In the genomic region with DNA sequence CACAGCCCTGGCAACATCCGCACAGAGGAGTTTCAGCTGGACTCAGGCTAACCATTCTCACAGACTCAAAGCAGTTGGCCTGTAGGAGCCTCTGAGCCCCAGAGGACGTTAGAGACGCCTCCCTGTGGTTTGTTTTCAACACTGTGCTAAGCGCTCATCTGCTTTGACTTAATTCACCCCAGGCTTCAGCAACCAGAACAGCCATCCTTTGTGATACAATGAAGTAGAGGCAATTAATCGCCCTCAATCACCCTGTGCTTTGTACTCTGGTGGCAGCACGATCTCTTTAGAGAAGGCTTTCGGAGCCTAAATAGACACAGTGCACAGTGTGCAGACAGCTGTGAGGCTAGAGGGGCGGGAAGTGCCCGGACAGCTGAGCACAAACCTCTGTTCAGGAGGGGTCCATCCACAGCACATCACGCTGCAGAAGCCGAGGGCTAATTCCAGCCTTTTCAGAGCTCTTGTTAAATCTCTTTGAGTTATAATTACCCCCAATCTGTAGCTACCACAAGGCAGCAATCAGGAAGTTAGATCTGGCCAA, we compare ENCODE assay signal across 12 mouse cellular contexts. TPM values are rescaled to one million over a fixed set of nuclear protein-coding genes. Genes with fewer than 3 reads are reported as not detected.
DNase-seq lines count a peak whose midpoint lies in the region; ATAC-seq lines count a peak whose summit lies in the region.
"Had no signal": no experiment of that assay in that cellular context is flagged by ENCODE, and none has a peak within 500 bp of the region (broad histone marks: within the 10 kb centered on the region; RNA-seq: fewer than 3 reads in every experiment).

No protein-coding gene starts in this region.

- peak; percentile 94 for ATAC-seq in forebrain, embryonic 13.5 days

- DNase-seq in left cerebral cortex, postnatal 14 days (ENCODE audit: low spot score in 2 of 2) = peak; percentile 29 to 61
- DNase-seq in left cerebral cortex, adult 11 months (ENCODE audit: low spot score) = no peak
- peak; percentile 64 for DNase-seq in midbrain, embryonic 10.5 days (ENCODE audit: low spot score)
- DNase-seq in testis, postnatal 10 days (ENCODE audit: low spot score) = no peak
- no peak for DNase-seq in cerebellum, adult 8-10 months
- no peak for DNase-seq in kidney, adult 9 months
- no peak for DNase-seq in left cerebral cortex, adult 18-20 months (ENCODE audit: low spot score in 2 of 2)
- DNase-seq: heart, adult 2 months; kidney, postnatal 25 days; lung, postnatal 36 days had no signal

- H3K4me3 ChIP-seq in forebrain, embryonic 13.5 days = no peak overlapping the region
- peak overlapping the region; percentile 20 for H3K4me3 ChIP-seq in midbrain, embryonic 10.5 days
- H3K4me3 ChIP-seq: heart, adult 2 months had no signal

- no peaks in the 10 kb centered on the region for H3K36me3 ChIP-seq in forebrain, embryonic 13.5 days (ENCODE audit: poor library complexity, severe bottlenecking)
- no peaks in the 10 kb centered on the region for H3K36me3 ChIP-seq in midbrain, embryonic 10.5 days

- intact Hi-C loops in left cerebral cortex, postnatal 14 days (cut with DNase I) = no loop called here

- under 1% methylated on average over 11 of the region's 11 CpGs for whole genome bisulfite sequencing in forebrain, embryonic 13.5 days
- 2% methylated on average over 11 of the region's 11 CpGs for WGBS in midbrain, embryonic 10.5 days

- H3K9ac ChIP-seq in forebrain, embryonic 13.5 days = peak overlapping the region; percentile 36; the same call in 1 of the 2 replicates

- peaks cover 40% of the 10 kb centered on the region for H3K4me1 ChIP-seq in forebrain, embryonic 13.5 days
- H3K4me1 ChIP-seq in midbrain, embryonic 10.5 days = peaks cover 65% of the 10 kb centered on the region

- peak overlapping the region; percentile 30 for H3K4me2 ChIP-seq in forebrain, embryonic 13.5 days

- H3K27ac ChIP-seq in forebrain, embryonic 13.5 days = peak overlapping the region; percentile 86
- H3K27ac ChIP-seq in midbrain, embryonic 10.5 days (replicated peaks) = peak overlapping the region; percentile 82
- H3K27ac ChIP-seq: heart, adult 2 months had no signal

- no peaks in the 10 kb centered on the region for H3K9me3 ChIP-seq in forebrain, embryonic 13.5 days (replicated peaks)
- H3K9me3 ChIP-seq in midbrain, embryonic 10.5 days (replicated peaks) = no peaks in the 10 kb centered on the region

- peaks cover 15% of the 10 kb centered on the region; the same call in 1 of the 2 replicates for H3K27me3 ChIP-seq in forebrain, embryonic 13.5 days
- peaks cover 59% of the 10 kb centered on the region for H3K27me3 ChIP-seq in midbrain, embryonic 10.5 days (ENCODE audit: low read depth, poor library complexity, severe bottlenecking)

RNA-seq across cellular contexts. Expression of gene Dpysl4, which starts 54.2 kb away (rescaled TPM):
- total RNA-seq in left cerebral cortex, postnatal 14 days (2021) = 100 to 1,000 TPM; 103 to 107 TPM
- polyA plus RNA-seq in forebrain, embryonic 13.5 days (2015; fragmentation: Nextera tagmentation; extraction: Ambion mirVana) = 106 and 141 TPM in 2 replicates
- polyA plus RNA-seq in midbrain, embryonic 10.5 days (2016; fragmentation: Nextera tagmentation; extraction: Ambion mirVana) = 107 and 159 TPM in 2 replicates
- total RNA-seq in left cerebral cortex, adult 18-20 months (2021) = 10 to 100 TPM; 41.8 to 46.8 TPM
- total RNA-seq: MEL had no signal

Comparison
In these comparisons a context has a peak if more than half of its experiments do, and no peak if none do; other contexts are left out.
1. DNase-seq: peak in left cerebral cortex, postnatal 14 days (2 of 2) and midbrain, embryonic 10.5 days (single experiment); none in left cerebral cortex, adult 11 months (single experiment), testis, postnatal 10 days (single experiment), cerebellum, adult 8-10 months (single experiment), kidney, adult 9 months (single experiment) and left cerebral cortex, adult 18-20 months (0 of 2).